Mouse (Mus musculus): ENCODE measurements around the gene Snx21. TPM values are rescaled to one million over a fixed set of nuclear protein-coding genes. Genes with fewer than 3 reads are reported as not detected.

The Snx21 gene
- polyA plus RNA-seq, 1 experiment from 2014 or later = 41.4 TPM

- H3K4me1 ChIP-seq (ENCODE audit: control insufficient read depth, insufficient read depth, low read length) = peaks cover 7% of the 10 kb centered on the region
- no peak overlapping the region for H3K27ac ChIP-seq (ENCODE audit: low read length)
- H3K27me3 ChIP-seq (ENCODE audit: control insufficient read depth, insufficient read depth, low read depth, low read length) = no peaks in the 10 kb centered on the region
- no peak for ATAC-seq
- no peak overlapping the region for H3K4me2 ChIP-seq (ENCODE audit: low read length)
- H3K9ac ChIP-seq (ENCODE audit: low read depth, low read length) = no peak overlapping the region
- H3K4me3 ChIP-seq (ENCODE audit: low read depth, low read length) = no peak overlapping the region
- H3K36me3 ChIP-seq (ENCODE audit: control insufficient read depth, insufficient read depth, low read length) = peaks cover 7% of the 10 kb centered on the region
- WGBS = 87% methylated on average over 3 of the region's 3 CpGs
- H3K9me3 ChIP-seq (replicated peaks; ENCODE audit: control insufficient read depth, low read length, poor library complexity, severe bottlenecking) = no peaks in the 10 kb centered on the region
Observed at GRCm38 (mm10) chr2:164765841-164766240, 19.8 kb upstream of the Snx21 start.

- H3K4me1 ChIP-seq (ENCODE audit: control insufficient read depth, insufficient read depth, low read length) = peaks cover 7% of the 10 kb centered on the region
- no peaks in the 10 kb centered on the region; the same call in 1 of the 2 replicates for H3K36me3 ChIP-seq (ENCODE audit: control insufficient read depth, insufficient read depth, low read length)
- no peaks in the 10 kb centered on the region for H3K27me3 ChIP-seq (ENCODE audit: control insufficient read depth, insufficient read depth, low read depth, low read length)
- no peak overlapping the region for H3K9ac ChIP-seq (ENCODE audit: low read depth, low read length)
- WGBS = 93% methylated on average over 15 of the region's 15 CpGs
- no peak overlapping the region for H3K4me2 ChIP-seq (ENCODE audit: low read length)
- H3K9me3 ChIP-seq (replicated peaks; ENCODE audit: control insufficient read depth, low read length, poor library complexity, severe bottlenecking) = no peaks in the 10 kb centered on the region
- ATAC-seq = no peak
- no peak overlapping the region for H3K4me3 ChIP-seq (ENCODE audit: low read depth, low read length)
- H3K27ac ChIP-seq (ENCODE audit: low read length) = no peak overlapping the region
Observed at GRCm38 (mm10) chr2:164767812-164768540, 17.6 kb upstream of the Snx21 start.

- Histone ChIP-seq H3K9ac (ENCODE audit: low read depth, low read length) (peak within 1 kb of the TSS; percentile 66), H3K9me3 (replicated peaks; ENCODE audit: control insufficient read depth, low read length, poor library complexity, severe bottlenecking) (no peaks in the 10 kb centered on the region), H3K4me2 (ENCODE audit: low read length) (peak within 1 kb of the TSS; percentile 99), H3K27me3 (ENCODE audit: control insufficient read depth, insufficient read depth, low read depth, low read length) (no peaks in the 10 kb centered on the region), H3K36me3 (ENCODE audit: control insufficient read depth, insufficient read depth, low read length) (no peaks in the 10 kb centered on the region; the same call in 1 of the 2 replicates), H3K4me3 (ENCODE audit: low read depth, low read length) (peak within 1 kb of the TSS; percentile 68), H3K4me1 (ENCODE audit: control insufficient read depth, insufficient read depth, low read length) (peaks cover 7% of the 10 kb centered on the region), H3K27ac (ENCODE audit: low read length) (peak within 1 kb of the TSS; percentile 54; the same call in 1 of the 2 replicates)
- peak; percentile 100 for ATAC-seq
- 2% methylated on average over 53 of the region's 53 CpGs for WGBS
Observed at GRCm38 (mm10) chr2:164769258-164770037, 16.2 kb upstream of the Snx21 start, which contains the start of gene Ube2c. TSS of gene Ube2c (plus strand) at chr2:164769898.

GRCm38 (mm10) chr2:164770279-164770678 is 15.3 kb upstream of the Snx21 start:
- ATAC-seq = no peak; the same call in 1 of the 2 replicates
- Histone ChIP-seq H3K27me3 (ENCODE audit: control insufficient read depth, insufficient read depth, low read depth, low read length) (no peaks in the 10 kb centered on the region), H3K36me3 (ENCODE audit: control insufficient read depth, insufficient read depth, low read length) (no peaks in the 10 kb centered on the region; the same call in 1 of the 2 replicates), H3K9me3 (replicated peaks; ENCODE audit: control insufficient read depth, low read length, poor library complexity, severe bottlenecking) (no peaks in the 10 kb centered on the region), H3K27ac (ENCODE audit: low read length) (no peak overlapping the region), H3K4me1 (ENCODE audit: control insufficient read depth, insufficient read depth, low read length) (peaks cover 7% of the 10 kb centered on the region), H3K9ac (ENCODE audit: low read depth, low read length) (peak overlapping the region; percentile 66), H3K4me3 (ENCODE audit: low read depth, low read length) (peak overlapping the region; percentile 68), H3K4me2 (ENCODE audit: low read length) (peak overlapping the region; percentile 99)
- 3% methylated on average over 15 of the region's 15 CpGs for WGBS

GRCm38 (mm10) chr2:164771123-164771522 is 14.5 kb upstream of the Snx21 start:
- Histone ChIP-seq H3K36me3 (ENCODE audit: control insufficient read depth, insufficient read depth, low read length) (no peaks in the 10 kb centered on the region), H3K4me3 (ENCODE audit: low read depth, low read length) (peak overlapping the region; percentile 68; the same call in 1 of the 2 replicates), H3K9ac (ENCODE audit: low read depth, low read length) (no peak overlapping the region), H3K4me2 (ENCODE audit: low read length) (peak overlapping the region; percentile 99), H3K27me3 (ENCODE audit: control insufficient read depth, insufficient read depth, low read depth, low read length) (no peaks in the 10 kb centered on the region), H3K4me1 (ENCODE audit: control insufficient read depth, insufficient read depth, low read length) (peaks cover 7% of the 10 kb centered on the region), H3K27ac (ENCODE audit: low read length) (no peak overlapping the region), H3K9me3 (replicated peaks; ENCODE audit: control insufficient read depth, low read length, poor library complexity, severe bottlenecking) (no peaks in the 10 kb centered on the region)
- no peak for ATAC-seq
- WGBS = 86% methylated on average over 8 of the region's 8 CpGs

GRCm38 (mm10) chr2:164773229-164773988 is 12.2 kb upstream of the Snx21 start:
- Histone ChIP-seq H3K36me3 (ENCODE audit: control insufficient read depth, insufficient read depth, low read length) (no peaks in the 10 kb centered on the region), H3K4me1 (ENCODE audit: control insufficient read depth, insufficient read depth, low read length) (peaks cover 7% of the 10 kb centered on the region), H3K9me3 (replicated peaks; ENCODE audit: control insufficient read depth, low read length, poor library complexity, severe bottlenecking) (no peaks in the 10 kb centered on the region), H3K4me2 (ENCODE audit: low read length) (no peak overlapping the region), H3K27ac (ENCODE audit: low read length) (no peak overlapping the region), H3K4me3 (ENCODE audit: low read depth, low read length) (no peak overlapping the region), H3K27me3 (ENCODE audit: control insufficient read depth, insufficient read depth, low read depth, low read length) (no peaks in the 10 kb centered on the region), H3K9ac (ENCODE audit: low read depth, low read length) (no peak overlapping the region)
- 82% methylated on average over 14 of the region's 14 CpGs for WGBS
- no peak for ATAC-seq

- WGBS = 75% methylated on average over 5 of the region's 5 CpGs
- no peak overlapping the region for H3K27ac ChIP-seq (ENCODE audit: low read length)
- no peak for ATAC-seq
- no peaks in the 10 kb centered on the region for H3K27me3 ChIP-seq (ENCODE audit: control insufficient read depth, insufficient read depth, low read depth, low read length)
- no peaks in the 10 kb centered on the region for H3K36me3 ChIP-seq (ENCODE audit: control insufficient read depth, insufficient read depth, low read length)
- no peaks in the 10 kb centered on the region for H3K9me3 ChIP-seq (replicated peaks; ENCODE audit: control insufficient read depth, low read length, poor library complexity, severe bottlenecking)
- H3K4me3 ChIP-seq (ENCODE audit: low read depth, low read length) = no peak overlapping the region
- peaks cover 7% of the 10 kb centered on the region for H3K4me1 ChIP-seq (ENCODE audit: control insufficient read depth, insufficient read depth, low read length)
- H3K4me2 ChIP-seq (ENCODE audit: low read length) = no peak overlapping the region
- no peak overlapping the region for H3K9ac ChIP-seq (ENCODE audit: low read depth, low read length)
Observed at GRCm38 (mm10) chr2:164773989-164774364, 11.6 kb upstream of the Snx21 start.

GRCm38 (mm10) chr2:164776130-164776529 is 9.5 kb upstream of the Snx21 start:
- ATAC-seq = no peak
- H3K9me3 ChIP-seq (replicated peaks; ENCODE audit: control insufficient read depth, low read length, poor library complexity, severe bottlenecking) = no peaks in the 10 kb centered on the region
- no peak overlapping the region for H3K4me3 ChIP-seq (ENCODE audit: low read depth, low read length)
- no peak overlapping the region for H3K27ac ChIP-seq (ENCODE audit: low read length)
- no peaks in the 10 kb centered on the region for H3K36me3 ChIP-seq (ENCODE audit: control insufficient read depth, insufficient read depth, low read length)
- H3K27me3 ChIP-seq (ENCODE audit: control insufficient read depth, insufficient read depth, low read depth, low read length) = no peaks in the 10 kb centered on the region
- no peak overlapping the region for H3K9ac ChIP-seq (ENCODE audit: low read depth, low read length)
- H3K4me1 ChIP-seq (ENCODE audit: control insufficient read depth, insufficient read depth, low read length) = no peaks in the 10 kb centered on the region
- no peak overlapping the region for H3K4me2 ChIP-seq (ENCODE audit: low read length)
- WGBS = 85% methylated on average over 6 of the region's 6 CpGs
